Mouse (Mus musculus) cortical plate, adult 2 months (tissue): Measurements from ENCODE around the gene Tmem132c.

Source experiments
- CTCF ChIP-seq: fragments of 200-500 bp; IDR thresholded peaks from 2 replicates; pipeline ENCODE4 v1.5.1; 2011; ENCODE audit warnings: mild to moderate bottlenecking, control low read depth, low read length; ENCODE audit not compliant: insufficient read depth; ENCODE audit errors: extremely low read depth
- POLR2A ChIP-seq: fragments of 200-500 bp; IDR thresholded peaks from 2 replicates; pipeline ENCODE4 v1.6.1; 2011; ENCODE audit warnings: mild to moderate bottlenecking, low read length, control low read depth; ENCODE audit not compliant: insufficient read depth; ENCODE audit errors: extremely low read depth

DNA sequence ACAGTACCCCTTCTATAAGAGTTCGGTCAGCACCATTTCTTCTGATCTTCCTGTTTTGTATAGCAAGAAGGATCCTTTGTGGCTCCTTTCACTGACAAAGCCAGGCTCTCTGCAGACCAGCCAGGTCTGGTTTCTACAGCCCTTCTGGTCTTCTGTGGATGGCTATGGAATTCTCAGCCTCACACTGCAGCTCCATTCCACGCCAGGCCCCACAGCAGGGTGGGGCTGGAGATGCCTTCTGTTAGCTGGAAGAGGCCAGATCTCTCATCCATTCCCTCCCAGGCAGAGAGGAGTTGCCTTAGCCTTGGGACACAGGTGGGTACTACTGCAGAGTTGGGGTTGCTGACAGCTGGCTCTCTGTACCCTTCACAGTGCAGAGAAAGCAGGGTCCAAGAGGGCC lies 72.0 kb downstream of the Tmem132c start:
- TF ChIP-seq CTCF (no peak), POLR2A (no peak)
